Mouse (Mus musculus): ENCODE results near the gene Cit. TPM values are rescaled to one million over a fixed set of nuclear protein-coding genes. Genes with fewer than 3 reads are reported as not detected.

Gene Cit
- total RNA-seq, 2 experiments from 2014 or later: 178 to 201 TPM

- peak; percentile 73 to 78 for DNase-seq (ENCODE audit: low spot score in 2 of 2)
- intact Hi-C loops (cut with DNase I): loop anchor here (5.0 kb wide), 2 partner anchors 60 to 175 kb away; partner anchors contain the start of genes Bicdl1 and Cit
These were observed 62.2 kb downstream of the Cit start for GRCm38 (mm10) chr5:115907037-115908009.

- peak; percentile 63 to 73 for DNase-seq (ENCODE audit: low spot score in 2 of 2)
- intact Hi-C loops (cut with DNase I): loop anchor here (5.0 kb wide), 2 partner anchors 61 to 176 kb away; partner anchors contain the start of genes Bicdl1 and Cit
These were observed 63.2 kb downstream of the Cit start for GRCm38 (mm10) chr5:115908251-115908650.

- peak in 1 of 2 experiments; percentile 40 for DNase-seq (ENCODE audit: low spot score in 2 of 2)
- intact Hi-C loops (cut with DNase I): loop anchor here (1.0 to 5.0 kb wide), 3 partner anchors 11 to 176 kb away; partner anchors contain the start of genes Bicdl1 and Cit
These were observed 63.6 kb downstream of the Cit start for GRCm38 (mm10) chr5:115908699-115909098.

- peak; percentile 61 to 73 for DNase-seq (ENCODE audit: low spot score in 2 of 2)
- intact Hi-C loops (cut with DNase I): loop anchor here (1.0 to 5.0 kb wide), 3 partner anchors 10 to 177 kb away; partner anchors contain the start of genes Bicdl1 and Cit
These were observed 64.0 kb downstream of the Cit start for GRCm38 (mm10) chr5:115909106-115909505.

GRCm38 (mm10) chr5:115910491-115910890, 65.4 kb downstream of the Cit start:
- no peak for DNase-seq (ENCODE audit: low spot score in 2 of 2)
- intact Hi-C loops (cut with DNase I): no loop called here

- intact Hi-C loops (cut with DNase I): no loop called here
These were observed 70.4 kb downstream of the Cit start for GRCm38 (mm10) chr5:115915481-115915880.

GRCm38 (mm10) chr5:115917960-115918359, 72.9 kb downstream of the Cit start:
- no peak for DNase-seq (ENCODE audit: low spot score in 2 of 2)
- intact Hi-C loops (cut with DNase I): no loop called here

More at GRCm38 (mm10) chr5:115915481-115915880, 70.4 kb downstream of the Cit start:
- no peak for DNase-seq (ENCODE audit: low spot score in 2 of 2)

DNA sequence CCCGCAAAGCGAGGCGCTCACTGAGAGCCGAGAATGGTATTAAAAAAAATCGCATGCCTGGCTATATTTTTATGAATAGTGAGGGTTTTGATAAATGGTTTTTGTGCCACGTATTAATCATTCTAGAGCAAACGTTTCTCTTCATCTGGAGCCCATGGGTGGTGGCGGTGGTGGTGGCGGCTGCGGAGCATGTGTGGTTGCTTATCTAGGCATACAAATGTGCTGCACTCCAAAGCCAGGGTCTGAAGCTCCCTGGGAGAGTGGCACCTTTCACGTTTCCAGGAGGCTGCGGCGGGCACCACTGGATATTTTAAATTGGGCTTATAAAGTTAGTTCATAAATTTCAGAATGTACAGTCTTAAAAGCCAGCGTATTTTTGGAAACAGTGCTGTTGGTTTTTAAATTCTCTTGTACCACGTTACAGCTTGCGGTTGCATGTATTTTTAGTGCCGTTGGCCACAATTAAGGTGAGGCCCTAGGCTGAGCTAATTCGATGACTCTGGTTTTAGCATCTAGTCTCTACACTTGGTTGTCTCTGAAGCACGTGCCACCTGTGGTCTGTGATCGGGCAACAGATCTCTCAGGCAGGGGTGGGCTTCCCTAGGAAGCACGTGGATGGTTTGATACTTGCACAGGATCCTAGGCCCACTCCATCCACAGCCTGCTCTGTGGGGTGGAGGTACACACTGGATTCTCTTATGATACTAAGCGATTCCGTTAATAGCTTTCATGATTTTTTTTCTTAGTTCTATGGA, 73.7 kb downstream of the Cit start:
- peak in 1 of 2 experiments; percentile 45 for DNase-seq (ENCODE audit: low spot score in 2 of 2)
- intact Hi-C loops (cut with DNase I): loop anchor here (1.0 kb wide), 1 partner anchor 9 kb away; no protein-coding TSS in a partner anchor

DNA sequence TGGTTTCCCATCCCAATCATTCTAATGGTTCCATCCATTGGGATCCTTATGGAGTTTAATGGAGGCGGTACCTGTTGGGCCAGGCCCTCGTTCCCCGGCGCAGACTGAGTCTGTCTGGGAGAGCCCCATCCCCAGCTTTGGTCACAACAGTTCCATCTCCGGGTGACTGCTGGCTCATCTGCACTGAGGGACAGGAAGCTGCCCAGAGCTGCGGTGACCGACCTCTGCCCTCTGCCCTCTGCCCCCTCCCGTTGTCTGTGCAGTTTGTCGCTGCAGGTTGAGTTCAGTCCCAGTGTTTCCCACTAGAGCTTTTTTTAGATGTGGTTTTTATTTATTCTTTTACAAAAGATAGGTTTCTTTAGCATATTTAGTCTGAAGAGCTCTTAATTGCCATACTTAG, 76.9 kb downstream of the Cit start:
- intact Hi-C loops (cut with DNase I): no loop called here
- no peak for DNase-seq (ENCODE audit: low spot score in 2 of 2)

DNA sequence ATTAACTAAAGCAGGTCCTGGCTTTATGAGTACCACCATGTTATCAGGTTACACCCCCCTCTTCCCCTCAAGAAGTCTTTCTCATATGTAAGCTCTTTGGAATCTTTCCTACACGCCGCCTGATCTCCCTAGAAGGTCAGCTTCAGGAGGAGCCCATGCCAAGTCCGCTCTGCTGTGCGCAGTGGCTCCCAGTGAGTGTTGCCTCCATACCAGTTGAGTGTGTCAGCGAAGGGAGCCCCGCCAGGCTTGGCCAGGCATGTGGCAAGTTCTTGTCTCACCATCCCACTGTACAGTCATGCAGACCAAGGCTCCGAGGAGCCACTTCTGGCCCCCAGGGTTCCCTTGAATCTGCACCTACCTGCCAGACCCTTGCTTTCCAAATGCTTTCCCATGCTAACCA, 79.9 kb downstream of the Cit start:
- intact Hi-C loops (cut with DNase I): no loop called here

DNA sequence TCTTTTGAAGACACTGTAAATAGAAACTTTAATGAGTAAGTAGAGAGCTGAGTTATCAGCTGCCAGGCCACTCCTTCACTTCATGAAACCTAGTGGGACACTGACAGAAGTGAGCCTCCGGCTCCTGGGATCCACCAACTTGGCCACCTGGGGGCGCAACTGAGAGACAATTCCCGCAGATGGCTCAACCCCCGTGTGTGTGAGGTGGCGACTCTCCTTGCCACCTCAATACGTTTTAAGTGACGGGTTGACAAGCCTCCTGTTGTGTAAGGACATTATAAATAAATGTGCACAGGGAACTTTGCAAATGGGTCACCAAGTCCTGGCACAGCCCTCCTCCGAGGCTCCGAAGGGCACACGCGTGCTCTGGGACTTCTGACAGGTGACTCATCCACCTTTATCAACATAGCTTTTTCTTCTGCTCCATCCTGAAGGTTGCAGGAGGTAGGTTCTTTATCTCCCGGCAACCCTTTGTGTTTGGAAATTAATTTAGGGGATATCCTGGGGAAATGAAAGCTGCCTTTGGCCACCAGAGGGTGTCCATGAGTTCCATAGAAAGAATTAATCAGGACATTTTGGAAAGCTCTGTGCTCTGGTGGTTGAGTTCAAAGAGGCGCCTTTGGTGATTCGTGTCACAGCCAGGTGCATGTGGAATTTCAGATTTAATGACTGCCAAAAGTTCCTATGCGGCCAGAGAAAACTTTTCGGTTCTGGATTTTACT, 83.9 kb downstream of the Cit start:
- DNase-seq (ENCODE audit: low spot score in 2 of 2): no peak
- intact Hi-C loops (cut with DNase I): no loop called here

More for the DNA sequence above, 79.9 kb downstream of the Cit start:
- no peak for DNase-seq (ENCODE audit: low spot score in 2 of 2)

DNA sequence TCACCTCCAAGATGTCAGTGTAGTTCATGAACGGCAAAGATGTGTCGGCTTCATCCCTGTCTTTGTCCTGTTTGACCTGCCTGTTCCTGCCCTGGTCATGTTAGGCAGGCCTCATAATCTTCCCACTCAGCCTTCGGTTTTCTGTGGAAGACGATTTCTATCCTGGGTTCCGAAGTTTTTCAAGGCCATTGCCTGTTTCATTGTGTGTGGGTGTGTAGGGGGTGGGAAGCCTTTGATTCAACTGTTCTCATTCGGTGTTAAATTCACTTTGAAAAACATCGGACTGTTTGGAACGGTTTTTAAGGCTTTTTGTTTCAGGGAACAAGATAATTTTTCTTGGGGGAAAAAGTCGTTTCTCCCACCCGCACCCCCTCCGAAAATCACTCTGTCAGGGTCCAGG, 87.2 kb downstream of the Cit start:
- intact Hi-C loops (cut with DNase I): no loop called here
- no peak for DNase-seq (ENCODE audit: low spot score in 2 of 2)

DNA sequence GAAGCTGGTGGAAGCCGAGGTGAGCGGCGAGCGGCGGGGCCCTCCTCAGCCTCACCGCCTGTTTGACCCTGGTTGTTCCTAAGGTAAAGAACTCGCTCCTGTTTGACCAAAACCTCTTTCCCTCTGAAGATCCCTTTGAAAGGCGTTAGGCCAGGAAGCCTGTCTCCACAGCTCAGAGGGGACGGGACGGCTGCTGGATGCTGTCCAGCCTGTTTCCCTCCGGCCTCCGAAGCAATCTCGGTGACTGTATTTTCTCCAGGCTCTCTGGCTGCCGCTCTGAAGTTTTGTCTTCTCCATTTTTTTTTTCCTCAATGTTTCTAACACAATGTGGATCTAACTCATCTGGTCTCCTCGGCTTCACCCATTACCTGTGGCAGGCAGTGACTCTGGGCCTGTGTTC, 91.8 kb downstream of the Cit start:
- intact Hi-C loops (cut with DNase I): no loop called here
- DNase-seq (ENCODE audit: low spot score in 2 of 2): no peak

GRCm38 (mm10) chr5:115937566-115937965, 92.5 kb downstream of the Cit start:
- no peak for DNase-seq (ENCODE audit: low spot score in 2 of 2)
- intact Hi-C loops (cut with DNase I): no loop called here

DNA sequence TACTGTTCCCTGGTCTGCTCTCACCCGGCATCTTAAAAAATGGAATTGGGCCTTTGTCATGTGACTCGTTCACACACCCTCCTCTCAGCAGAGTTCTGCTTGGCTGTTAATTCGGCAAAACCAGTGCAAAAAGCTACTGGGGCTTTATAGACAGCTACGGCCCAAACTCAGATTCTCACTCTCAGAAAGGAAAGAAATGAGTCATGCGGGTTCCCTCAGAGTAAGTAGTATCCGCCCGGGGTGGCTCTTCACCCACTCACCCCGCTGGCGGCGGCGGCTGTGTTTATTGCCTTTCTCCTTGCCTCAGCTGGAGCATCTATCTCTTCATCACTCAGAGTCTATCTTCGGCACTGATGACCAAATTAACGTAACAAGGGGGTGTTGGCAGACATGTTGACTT, 93.9 kb downstream of the Cit start:
- intact Hi-C loops (cut with DNase I): no loop called here
- DNase-seq (ENCODE audit: low spot score in 2 of 2): no peak

GRCm38 (mm10) chr5:115942389-115942788, 97.3 kb downstream of the Cit start:
- no peak for DNase-seq (ENCODE audit: low spot score in 2 of 2)
- intact Hi-C loops (cut with DNase I): no loop called here

- no peak for DNase-seq (ENCODE audit: low spot score in 2 of 2)
- intact Hi-C loops (cut with DNase I): no loop called here
These were observed 99.9 kb downstream of the Cit start for GRCm38 (mm10) chr5:115944791-115945490.

DNA sequence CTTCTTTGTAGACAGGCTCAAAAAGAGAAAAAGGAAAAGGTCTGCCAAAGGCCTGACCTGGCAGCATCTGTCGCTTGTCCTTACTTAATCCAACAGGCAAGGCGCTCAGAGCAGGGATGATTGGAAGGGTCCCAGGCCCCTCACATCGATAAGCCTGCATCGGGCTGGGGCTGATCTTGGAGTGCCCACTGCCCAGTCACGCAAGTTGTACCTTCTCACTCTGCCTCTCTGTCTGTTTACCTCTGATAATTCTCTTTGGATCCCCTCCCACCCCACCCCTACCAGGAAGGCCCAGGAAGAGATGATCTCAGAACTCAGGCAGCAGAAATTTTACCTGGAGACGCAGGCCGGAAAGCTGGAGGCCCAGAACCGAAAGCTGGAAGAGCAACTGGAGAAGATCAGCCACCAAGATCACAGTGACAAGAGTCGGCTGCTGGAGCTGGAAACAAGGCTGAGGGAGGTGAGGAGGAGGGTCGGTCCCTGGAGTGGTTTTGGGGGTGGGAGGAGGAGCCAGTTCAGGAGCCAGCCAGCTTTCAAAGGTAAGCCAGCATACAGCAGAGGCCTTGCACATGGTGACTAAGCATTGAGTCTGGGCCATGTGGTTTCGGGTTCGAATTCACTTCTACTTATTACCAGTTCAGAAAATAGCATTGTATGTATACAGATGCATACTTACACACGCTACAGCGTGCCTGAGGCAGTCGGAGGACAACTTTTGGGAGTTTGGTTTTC, 102.7 kb downstream of the Cit start:
- DNase-seq (ENCODE audit: low spot score in 2 of 2): no peak
- intact Hi-C loops (cut with DNase I): no loop called here
